Mouse (Mus musculus) small intestine, adult 2 months (tissue): ENCODE data around the gene Csde1. TPM values are rescaled to one million over a fixed set of nuclear protein-coding genes. Genes with fewer than 3 reads are reported as not detected.

ENCODE experiments used
- H3K27ac ChIP-seq: fragments of 200-500 bp; 2 replicates; pipeline ENCODE4 v1.5.1; 2012; ENCODE audit warnings: low read depth, low read length, control low read depth, inconsistent platforms; ENCODE audit not compliant: insufficient read depth
- H3K27me3 ChIP-seq: fragments of 200-500 bp; 2 replicates; pipeline ENCODE4 v1.6.1; 2012; ENCODE audit warnings: mild to moderate bottlenecking, moderate library complexity, low read length, inconsistent platforms; ENCODE audit not compliant: control insufficient read depth, insufficient read depth
- H3K36me3 ChIP-seq: fragments of 200-500 bp; 2 replicates; pipeline ENCODE4 v1.6.1; 2012; ENCODE audit warnings: mild to moderate bottlenecking, low read length, control low read depth, inconsistent platforms; ENCODE audit not compliant: control insufficient read depth, insufficient read depth
- H3K4me1 ChIP-seq: fragments of 200-500 bp; 2 replicates; pipeline ENCODE4 v1.6.1; 2012; ENCODE audit warnings: low read length, inconsistent platforms, mixed read lengths; ENCODE audit not compliant: control insufficient read depth, insufficient read depth, insufficient read length
- H3K4me3 ChIP-seq: fragments of 200-500 bp; 2 replicates; pipeline ENCODE4 v1.5.1; 2012; ENCODE audit warnings: low read depth, mild to moderate bottlenecking, control low read depth, inconsistent platforms, low read length, moderate library complexity
- CTCF ChIP-seq: fragments of 200-500 bp; IDR thresholded peaks from 2 replicates; pipeline ENCODE4 v1.5.1; 2012; ENCODE audit warnings: low read depth, mild to moderate bottlenecking, control low read depth, inconsistent platforms, low read length, moderate library complexity, mixed read lengths; ENCODE audit not compliant: insufficient replicate concordance, insufficient read length; ENCODE audit errors: extremely low read depth
- POLR2A ChIP-seq: fragments of 200-500 bp; IDR thresholded peaks from 2 replicates; pipeline ENCODE4 v1.6.1; 2012; ENCODE audit warnings: low read depth, mild to moderate bottlenecking, control low read depth, inconsistent platforms, low read length, moderate library complexity
- WGBS: fragments of 180-500 bp; shearing (Covaris S2); methylation state at CpG from one replicate; pipeline ENCODE4 v1.1.7; 2018; 5-methylcytosine and 5-hydroxymethylcytosine counted together
- polyA plus RNA-seq: library from polyadenylated mRNA; depleted of rRNA; stranded (reverse); fragments of >200 nt; gene quantifications from 2 replicates; pipeline ENCODE4 v1.2.3, GENCODE M21; 2012; rRNA removed

Csde1 gene
- polyA plus RNA-seq, 1 experiment: 9.2 TPM

DNA sequence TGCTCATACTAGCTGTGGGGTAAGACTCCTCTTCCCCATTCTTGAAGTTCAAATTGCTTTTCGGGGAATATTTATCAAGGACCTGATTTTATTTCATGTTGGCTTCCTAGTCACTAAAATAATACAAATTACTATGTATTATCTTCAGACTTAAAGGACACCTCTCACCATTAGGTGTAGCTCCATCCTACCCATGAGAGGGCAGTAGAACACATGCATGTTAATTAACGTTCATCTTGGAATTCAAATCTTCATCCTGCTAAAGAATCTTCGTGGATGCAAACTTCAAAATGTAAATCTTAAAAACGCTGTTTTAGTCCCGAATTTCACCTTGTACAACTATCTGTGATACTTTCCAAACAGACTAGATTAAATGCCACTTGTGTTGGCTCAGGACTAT, 81.0 kb downstream of the Csde1 start:
- Histone ChIP-seq H3K27me3 (no peaks in the 10 kb centered on the region), H3K4me1 (peaks cover 2% of the 10 kb centered on the region; the same call in 1 of the 2 replicates), H3K4me3 (no peak overlapping the region), H3K27ac (no peak overlapping the region), H3K36me3 (no peaks in the 10 kb centered on the region)
- TF ChIP-seq POLR2A (no peak), CTCF (no peak)
- 42% methylated on average over 5 of the region's 5 CpGs for WGBS

GRCm38 (mm10) chr3:103101909-103102308, 81.7 kb downstream of the Csde1 start:
- Histone ChIP-seq H3K27ac (no peak overlapping the region), H3K4me3 (peak overlapping the region; percentile 87), H3K36me3 (no peaks in the 10 kb centered on the region), H3K27me3 (no peaks in the 10 kb centered on the region), H3K4me1 (peaks cover 2% of the 10 kb centered on the region; the same call in 1 of the 2 replicates)
- TF ChIP-seq POLR2A (0 out of 2 replicates have a peak, but pooled peaks have one; percentile 10), CTCF (no peak)
- under 1% methylated on average over 14 of the region's 14 CpGs for WGBS

DNA sequence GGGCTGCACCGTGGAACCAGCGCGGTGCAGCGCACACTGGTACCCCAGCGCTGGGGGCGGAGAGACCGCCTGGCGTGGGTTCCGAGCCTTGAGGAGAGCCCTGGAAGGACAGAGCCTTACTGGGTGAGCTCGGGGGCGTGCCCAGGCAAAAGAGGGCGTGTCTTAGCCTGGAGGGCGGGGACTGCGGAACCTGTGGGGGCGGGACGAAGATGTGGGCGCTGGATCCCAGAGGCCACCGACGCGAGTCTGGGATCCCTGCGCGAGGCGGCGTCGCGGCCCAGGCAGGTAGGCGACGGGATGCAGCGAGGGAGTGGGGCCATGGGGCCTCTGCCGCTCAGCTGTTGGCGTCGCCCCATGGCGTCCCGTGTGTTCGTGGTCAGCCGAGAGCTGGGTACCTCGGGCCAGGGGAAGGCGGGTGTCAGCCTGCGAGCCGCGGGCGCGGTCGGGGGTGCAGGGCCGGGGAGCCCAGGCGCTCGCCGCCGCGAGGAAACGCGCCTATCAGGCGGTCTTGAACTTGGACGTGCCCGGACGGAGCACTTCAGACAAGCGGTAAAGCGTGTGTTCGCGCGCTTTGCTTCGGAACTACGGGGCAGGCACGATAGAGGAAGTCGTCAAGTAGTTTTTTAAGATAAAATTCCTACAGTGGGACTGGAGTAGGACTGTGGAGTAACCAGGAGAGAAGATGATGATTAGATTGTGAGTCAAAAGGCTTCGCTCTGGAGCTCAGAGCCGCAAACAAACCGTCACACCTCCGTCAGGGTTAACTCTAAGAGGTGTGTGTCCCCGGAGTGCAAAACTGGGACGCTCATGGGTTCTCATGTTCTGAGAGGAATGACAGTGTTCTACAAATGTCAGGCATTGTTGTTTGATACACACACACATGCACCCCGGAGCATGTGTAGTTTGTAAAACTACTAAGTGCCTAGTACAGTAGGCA, 82.5 kb downstream of the Csde1 start, which contains the start of gene Dennd2c:
Gene Dennd2c (plus strand): TSS at position 151 of the 937 bp plus-strand sequence.
- H3K27me3 ChIP-seq: no peaks in the 10 kb centered on the region
- peak within 1 kb of the TSS; percentile 87 for H3K4me3 ChIP-seq

More for the DNA sequence above, 82.5 kb downstream of the Csde1 start, which contains the start of gene Dennd2c:
- Histone ChIP-seq H3K4me1 (peaks cover 2% of the 10 kb centered on the region; the same call in 1 of the 2 replicates), H3K27ac (no peak within 1 kb of the TSS), H3K36me3 (no peaks in the 10 kb centered on the region)
- WGBS: under 1% methylated on average over 72 of the region's 72 CpGs
- TF ChIP-seq POLR2A: no peak

Other genes starting within 250 kb of the Csde1 start
- gene Tshb, start 237.7 kb upstream of the Csde1 start, polyA plus RNA-seq: not detected in 2 replicates
- not detected in 2 replicates for gene Sycp1, start 84.3 kb upstream of the Csde1 start, polyA plus RNA-seq
- gene Nr1h5, start 56.3 kb upstream of the Csde1 start, polyA plus RNA-seq: not detected in 2 replicates
- gene Sike1, start 24.7 kb upstream of the Csde1 start, polyA plus RNA-seq: 5.1 and 10.8 TPM in 2 replicates
- 5.2 and 8.6 TPM in 2 replicates for gene Nras, start 37.9 kb downstream of the Csde1 start, polyA plus RNA-seq
- not detected in 2 replicates for gene Ampd1, start 53.6 kb downstream of the Csde1 start, polyA plus RNA-seq
- 0.08 and 0.15 TPM in 2 replicates for gene Dennd2c, start 82.2 kb downstream of the Csde1 start, polyA plus RNA-seq
- 7.1 and 10.2 TPM in 2 replicates for gene Bcas2, start 151.2 kb downstream of the Csde1 start, polyA plus RNA-seq